Mouse (Mus musculus) colon, adult 2 months (tissue): ENCODE data around the gene Kansl2. TPM values are rescaled to one million over a fixed set of nuclear protein-coding genes. Genes with fewer than 3 reads are reported as not detected.

ENCODE experiments used
- polyA plus RNA-seq: library from polyadenylated mRNA; depleted of rRNA; stranded (reverse); fragments of >200 nt; gene quantifications from 2 replicates; pipeline ENCODE4 v1.2.3, GENCODE M21; 2012; rRNA removed

Gene Kansl2
- polyA plus RNA-seq: 23.5 and 24.8 TPM in 2 replicates

DNA sequence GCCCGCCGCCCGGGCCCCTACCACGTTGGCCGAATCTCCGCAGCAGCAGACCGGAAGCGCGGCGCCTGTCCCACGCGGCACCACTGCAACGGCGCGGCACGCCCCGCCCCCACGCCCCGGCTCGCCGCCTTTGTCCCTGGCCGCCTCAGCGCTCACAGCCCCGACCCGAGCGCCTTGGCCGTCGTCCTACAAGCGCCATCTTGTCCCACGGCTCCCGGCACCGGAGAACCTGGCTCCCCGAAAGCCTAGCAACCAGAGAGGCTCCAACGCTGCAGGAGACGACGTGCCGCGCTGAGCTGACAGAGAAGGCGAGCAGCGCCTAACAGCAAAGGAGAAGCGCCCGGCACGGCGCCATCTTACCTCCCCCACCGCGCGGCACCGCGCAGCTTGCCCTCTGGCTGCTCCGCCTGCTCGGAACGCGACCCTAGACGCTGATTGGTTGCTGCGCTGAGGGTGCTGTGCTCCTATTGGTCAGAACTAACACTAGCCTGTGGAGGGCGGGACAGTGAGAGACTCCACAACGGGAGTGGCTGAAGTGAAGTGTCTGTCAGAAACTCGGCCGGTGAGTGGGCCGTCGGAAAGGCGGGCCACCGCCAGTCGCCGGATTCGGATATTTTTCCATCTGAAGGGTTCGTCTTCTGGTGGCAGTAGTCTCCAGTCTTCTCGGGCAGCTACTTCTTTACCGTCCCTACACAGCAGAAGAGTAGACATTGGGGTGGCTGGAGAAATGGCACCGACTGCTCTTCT, at the start of gene Kansl2:
Gene Kansl2 (minus strand): TSS at position 384 of the 747 bp plus-strand sequence.

DNA sequence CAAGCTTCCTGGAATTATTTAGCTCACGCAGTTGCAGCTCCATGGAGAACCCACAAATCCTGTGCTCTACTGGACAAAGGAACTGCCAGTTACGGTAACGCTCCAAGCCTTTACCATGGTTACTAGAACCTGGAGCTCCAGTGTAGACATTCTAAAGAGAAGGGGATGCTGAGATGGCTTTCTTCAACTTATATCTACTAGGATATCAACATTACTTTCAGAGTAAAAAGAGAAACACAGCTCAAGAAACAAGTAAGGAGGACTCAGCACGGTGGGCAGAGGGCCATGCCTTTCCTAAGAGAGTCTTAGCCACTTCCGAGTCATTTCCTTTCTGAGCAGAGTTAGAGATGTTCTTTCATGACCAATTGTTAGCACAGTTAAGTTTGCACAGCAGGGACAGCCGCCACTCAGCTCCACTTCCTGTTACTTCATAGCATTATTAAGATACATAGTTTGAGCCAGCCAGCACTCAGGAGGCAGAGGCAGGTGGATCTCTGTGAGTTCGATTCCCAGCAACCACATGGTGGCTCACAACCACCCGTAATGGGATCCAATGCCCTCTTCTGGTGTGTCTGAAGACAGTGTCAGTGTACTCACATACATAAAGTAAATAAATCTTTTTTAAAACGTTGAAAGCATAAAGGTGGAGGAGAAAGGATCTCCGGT, 36.9 kb upstream of the Kansl2 start, which contains the start of the genes Ccnt1 and 4930415O20Rik:
Gene Ccnt1 (minus strand): TSS at position 51 of the 666 bp plus-strand sequence.
Gene 4930415O20Rik (plus strand): TSS at position 132 of the 666 bp plus-strand sequence.

DNA sequence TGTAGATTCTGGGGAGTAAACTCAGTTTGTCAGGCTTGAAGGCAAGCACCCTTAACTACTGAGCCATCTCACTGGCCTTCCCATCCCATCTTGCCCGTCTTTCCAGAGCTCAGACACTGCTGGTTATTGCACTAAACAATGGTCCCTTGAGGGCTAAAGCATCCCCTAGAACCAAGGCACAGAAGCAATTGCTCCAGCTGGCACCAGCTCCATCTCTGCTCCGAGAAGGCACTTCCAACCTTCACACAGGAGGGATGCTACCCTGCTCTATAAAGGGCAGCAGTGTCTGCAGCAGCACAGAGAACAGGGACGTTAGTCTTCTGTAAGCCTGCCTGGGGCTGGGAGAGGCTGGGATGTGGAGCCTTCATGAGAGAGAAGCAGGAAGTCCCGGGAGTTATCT, 42.0 kb downstream of the Kansl2 start, which contains the start of gene Olfr279:
Gene Olfr279 (plus strand): TSS at position 301 of the 400 bp plus-strand sequence.

DNA sequence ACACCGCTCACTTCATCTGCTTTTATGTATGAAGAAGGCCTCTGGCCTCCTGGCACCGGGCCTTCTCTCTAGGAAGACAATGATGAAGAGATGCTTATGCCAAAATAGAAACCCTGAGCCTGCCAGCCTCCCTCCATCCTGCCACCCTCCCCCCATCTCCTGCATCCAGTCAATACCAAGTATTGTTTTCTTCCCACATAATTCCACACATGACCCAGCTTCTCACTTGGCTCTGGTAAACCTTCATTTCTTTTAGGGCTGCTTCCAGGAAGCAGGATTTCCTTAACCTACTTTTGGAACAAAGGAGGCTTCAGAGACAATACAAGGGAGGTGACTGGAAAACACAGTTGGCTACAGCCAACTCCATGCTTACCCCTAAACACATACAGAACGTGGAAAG, 51.4 kb downstream of the Kansl2 start, which contains the start of gene Lalba:
Gene Lalba (minus strand): TSS at position 21 of the 400 bp plus-strand sequence.

DNA sequence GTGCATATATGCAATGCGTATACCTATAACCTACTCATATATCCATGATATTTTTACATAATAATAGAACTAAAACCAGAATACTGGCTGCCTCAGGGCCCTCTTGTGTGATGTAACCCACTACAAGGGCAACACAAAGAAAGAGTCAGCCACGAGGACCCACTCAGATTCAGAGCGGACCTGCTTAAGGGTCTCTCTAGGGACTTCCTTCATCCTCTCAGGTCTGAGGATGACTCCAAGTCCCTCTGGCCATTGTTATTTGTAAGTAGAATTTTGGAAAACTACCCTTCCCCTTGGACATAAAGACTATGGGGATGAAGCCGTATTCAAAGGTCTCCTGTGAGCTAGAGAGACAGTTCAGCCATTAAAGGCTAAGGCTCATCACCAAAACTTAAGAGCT, 64.5 kb downstream of the Kansl2 start, which contains the start of gene OR5BS1P:
Gene OR5BS1P (plus strand): TSS at position 301 of the 400 bp plus-strand sequence.

Other genes with a start within 250 kb of the Kansl2 start
- 0.45 and 0.62 TPM in 2 replicates for gene Zfp641, start 238.1 kb downstream of the Kansl2 start, polyA plus RNA-seq
- gene Olfr285, start 216.9 kb downstream of the Kansl2 start, polyA plus RNA-seq: not detected in 2 replicates
- gene Olfr284, start 193.3 kb downstream of the Kansl2 start, polyA plus RNA-seq: not detected in 2 replicates
- gene Olfr283, start 153.3 kb downstream of the Kansl2 start, polyA plus RNA-seq: not detected in 2 replicates
- not detected in 2 replicates for gene Olfr282, start 103.0 kb downstream of the Kansl2 start, polyA plus RNA-seq
- not detected in 2 replicates for gene Olfr281, start 81.7 kb downstream of the Kansl2 start, polyA plus RNA-seq
- not detected in 2 replicates for gene OR5BS1P, start 64.4 kb downstream of the Kansl2 start, polyA plus RNA-seq
- not detected in 2 replicates for gene Lalba, start 51.5 kb downstream of the Kansl2 start, polyA plus RNA-seq
- not detected in 2 replicates for gene Olfr279, start 41.9 kb downstream of the Kansl2 start, polyA plus RNA-seq
- gene Ccnt1, start 36.7 kb upstream of the Kansl2 start, polyA plus RNA-seq: 6.0 and 6.3 TPM in 2 replicates
- gene 4930415O20Rik, start 36.7 kb upstream of the Kansl2 start, polyA plus RNA-seq: 0.43 TPM in 1 of 2 replicates, not detected in the other
- gene Adcy6, start 75.8 kb upstream of the Kansl2 start, polyA plus RNA-seq: 189 and 211 TPM in 2 replicates
- 96.4 and 107 TPM in 2 replicates for gene Cacnb3, start 96.6 kb upstream of the Kansl2 start, polyA plus RNA-seq
- gene Ddx23, start 128.6 kb upstream of the Kansl2 start, polyA plus RNA-seq: 29.0 and 31.4 TPM in 2 replicates
- 1.2 and 2.3 TPM in 2 replicates for gene Rnd1, start 143.2 kb upstream of the Kansl2 start, polyA plus RNA-seq
- 0.22 and 0.43 TPM in 2 replicates for gene Ccdc65, start 173.9 kb upstream of the Kansl2 start, polyA plus RNA-seq
- 26.7 and 49.8 TPM in 2 replicates for gene Fkbp11, start 193.9 kb upstream of the Kansl2 start, polyA plus RNA-seq
- 75.8 and 94.5 TPM in 2 replicates for gene Arf3, start 228.9 kb upstream of the Kansl2 start, polyA plus RNA-seq
- 0.30 and 0.65 TPM in 2 replicates for gene Wnt10b, start 243.9 kb upstream of the Kansl2 start, polyA plus RNA-seq